Mouse (Mus musculus) stomach, postnatal 0 days (tissue): Measurements from ENCODE around the gene Lpin3.

Source experiments
- CTCF ChIP-seq: IDR thresholded peaks from 2 replicates; pipeline ENCODE4 v1.5.1; 2016; ENCODE audit warnings: antibody characterized with exemption, low read depth, mild to moderate bottlenecking, moderate library complexity
- EP300 ChIP-seq: optimal IDR thresholded peaks from 2 replicates; pipeline ENCODE3; 2016; ENCODE audit warnings: antibody characterized with exemption

DNA sequence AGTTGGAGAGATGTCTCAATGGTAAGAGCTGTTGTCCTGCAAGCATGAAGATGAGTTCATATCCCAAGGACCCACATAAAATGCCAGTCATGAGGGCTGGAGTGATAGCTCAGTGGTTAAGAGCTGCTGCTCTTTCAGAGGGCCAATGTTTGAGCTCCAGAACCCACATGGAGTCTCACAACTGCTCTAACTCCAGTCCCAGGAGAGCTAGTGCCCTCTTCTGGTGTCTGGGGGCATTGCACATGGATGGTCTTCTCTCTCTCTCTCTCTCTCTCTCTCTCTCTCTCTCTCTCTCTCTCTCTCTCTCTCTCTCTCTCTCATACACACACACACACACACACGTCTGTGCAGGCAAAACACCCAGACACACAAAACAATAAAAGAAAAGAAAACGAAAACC is 4.4 kb downstream of the Lpin3 start:
- TF ChIP-seq CTCF, result peak; percentile 83
- no peak for TF ChIP-seq EP300
